Mouse (Mus musculus) hematopoietic stem cell, adult 5-6 weeks (primary cell): ENCODE data around the gene Kdm4b. TPM values are rescaled to one million over a fixed set of nuclear protein-coding genes. Genes with fewer than 3 reads are reported as not detected.

Source experiments
- ATAC-seq, 2 experiments: fragments of 125-278 bp in 1 of 2; replicated peaks in 1 of 2; 2 replicates each; pipeline ENCODE4 v1.8.0; 2016 to 2017; ENCODE audit warnings: inconsistent platforms in 2 of 2, mild to moderate bottlenecking in 2 of 2, moderate number of reproducible peaks in 2 of 2, low read depth in 1 of 2, moderate TSS enrichment in 1 of 2; ENCODE audit not compliant: low FRiP score in 2 of 2, poor library complexity in 2 of 2, severe bottlenecking in 2 of 2, insufficient read depth in 1 of 2, low TSS enrichment in 1 of 2
- total RNA-seq: library from RNA; stranded (forward); fragments of 172-1452, 232-1000 nt; gene quantifications from 2 replicates; pipeline ENCODE4 v1.2.3, GENCODE M21; 2017

The Kdm4b gene
- total RNA-seq, 1 experiment from 2014 or later, result 13.6 TPM

DNA sequence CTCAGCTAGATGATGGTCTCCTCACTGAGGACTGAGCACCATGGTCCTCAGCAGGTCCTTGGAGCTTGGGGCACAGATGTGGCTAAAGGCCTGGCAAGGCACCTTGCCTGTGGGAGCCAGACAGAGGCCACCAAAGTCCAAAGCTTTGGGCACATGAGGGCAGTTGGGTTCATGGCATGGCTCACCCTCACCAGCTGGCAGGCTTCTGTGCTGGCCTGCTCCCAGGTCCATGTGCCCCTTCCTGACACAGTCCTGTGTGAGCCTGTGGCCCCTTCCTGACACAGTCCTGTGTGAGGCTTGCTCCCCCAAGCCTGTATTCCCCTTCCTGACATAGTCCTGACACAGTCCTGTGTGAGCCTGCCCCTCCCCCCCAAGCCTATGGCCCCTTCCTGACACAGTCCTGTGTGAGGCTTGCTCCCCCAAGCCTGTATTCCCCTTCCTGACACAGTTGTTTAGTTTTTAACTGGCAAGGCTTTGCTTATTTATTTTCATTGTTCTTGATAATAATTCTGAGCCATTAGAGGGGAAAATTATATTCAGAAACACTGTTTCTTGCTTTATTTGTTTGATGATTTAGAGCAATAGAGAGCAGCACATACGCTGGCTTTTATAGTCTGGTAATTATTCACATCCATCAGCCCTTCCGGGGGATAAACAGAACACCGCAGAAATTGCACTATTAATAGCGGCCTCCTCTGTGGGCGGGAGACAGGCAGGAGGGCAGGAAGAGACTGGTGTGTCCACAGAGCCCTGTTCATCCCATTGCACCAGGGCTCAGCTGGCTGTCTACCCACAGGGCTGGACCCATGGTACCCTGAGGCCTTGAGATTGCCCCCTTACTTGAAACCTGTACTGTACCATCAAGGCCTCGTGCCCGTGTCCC, 40.2 kb downstream of the Kdm4b start:
- ATAC-seq, result peak; percentile 30 to 72; a peak in 3 of 4 replicates

DNA sequence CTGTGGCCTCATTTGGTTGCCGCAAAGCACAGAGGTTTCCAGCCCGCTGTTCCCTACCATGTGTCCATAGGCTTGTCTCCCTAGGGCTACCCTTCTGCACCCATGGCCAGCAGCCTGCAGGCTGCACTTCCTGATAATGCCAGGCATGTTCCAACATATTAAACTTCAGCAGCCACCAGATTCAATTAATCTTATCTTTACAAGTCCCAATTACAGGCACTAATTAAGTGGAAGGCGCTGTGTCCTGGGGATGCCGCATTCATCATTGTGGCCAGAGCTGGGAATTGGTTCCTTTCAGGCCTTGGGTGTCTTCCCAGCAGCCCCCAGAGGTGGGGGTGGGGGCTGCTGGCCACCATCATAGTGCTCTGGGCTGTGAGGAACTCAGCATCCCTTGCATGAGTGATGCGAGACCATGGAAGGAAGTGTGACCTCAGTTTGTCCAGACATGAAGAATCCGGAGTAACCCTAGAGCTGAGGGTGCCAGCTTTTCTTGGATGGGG, 42.5 kb downstream of the Kdm4b start:
- no peak for ATAC-seq

DNA sequence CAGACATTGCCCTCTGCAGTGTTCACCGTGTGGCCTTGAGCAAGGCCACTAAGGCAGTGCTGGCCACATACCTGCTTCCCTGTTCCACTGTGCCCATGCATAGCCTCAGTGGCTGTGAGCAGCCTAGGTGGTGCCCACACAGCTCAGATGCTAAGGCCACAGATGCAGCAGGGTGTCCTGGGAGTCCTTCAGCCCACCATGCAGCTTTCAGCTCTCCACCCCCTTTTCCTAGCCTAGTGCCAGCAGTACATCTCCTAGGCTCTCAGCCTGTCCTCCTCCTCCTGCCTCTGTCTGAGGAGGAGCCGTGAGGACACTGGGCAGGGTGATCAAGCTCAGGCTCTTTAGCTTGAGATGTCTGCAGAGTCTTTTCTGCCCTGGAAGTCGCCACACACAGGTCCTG, 44.2 kb downstream of the Kdm4b start:
- no peak for ATAC-seq

DNA sequence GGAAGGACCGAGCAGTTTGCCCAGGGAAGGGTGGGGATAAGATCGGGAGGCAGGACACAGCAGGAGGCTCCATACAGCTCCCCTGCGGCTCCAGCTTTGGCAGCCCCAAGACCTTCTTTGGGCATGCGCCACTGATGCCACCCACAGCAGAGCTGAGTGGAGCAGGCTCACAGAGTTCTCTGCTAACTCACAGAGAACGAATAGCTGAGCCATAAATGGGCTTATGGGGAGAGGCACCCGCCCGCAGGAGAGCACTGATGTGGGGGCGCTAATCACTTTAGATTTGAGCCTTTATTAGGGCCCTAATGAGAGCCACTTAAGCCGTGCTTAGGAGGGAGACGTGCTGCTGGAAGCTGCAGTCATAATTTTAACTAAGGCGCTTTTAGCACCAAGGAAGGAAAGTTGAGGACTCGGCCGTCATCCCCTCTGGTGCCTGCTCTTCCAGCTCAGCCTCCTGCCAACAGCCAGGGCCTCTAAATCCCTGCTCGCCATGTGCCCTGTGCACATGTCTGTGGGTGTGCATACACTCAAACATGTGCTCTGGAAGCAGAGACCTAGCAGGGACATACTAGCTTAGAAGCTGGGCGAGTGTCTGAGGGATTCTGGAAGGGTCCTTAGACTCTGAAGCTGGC, 45.3 kb downstream of the Kdm4b start:
- ATAC-seq, result no peak

DNA sequence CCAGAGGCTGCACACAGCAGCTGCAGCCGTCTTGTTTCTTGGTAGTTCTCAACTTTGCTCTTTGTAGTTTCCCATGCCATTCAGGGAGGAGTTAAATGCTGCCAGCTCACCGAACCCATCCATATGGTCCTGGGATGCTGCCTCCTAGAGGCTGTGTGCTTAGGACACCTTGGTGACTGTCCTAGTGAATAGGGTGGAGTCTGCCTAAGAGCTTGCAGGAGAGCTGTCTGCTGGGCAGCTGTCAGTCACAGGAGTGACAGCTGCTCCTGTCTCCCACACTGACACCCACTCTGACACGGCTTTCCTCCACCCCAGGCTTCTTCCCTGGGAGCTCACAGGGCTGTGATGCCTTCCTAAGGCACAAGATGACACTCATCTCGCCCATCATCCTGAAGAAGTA, 46.2 kb downstream of the Kdm4b start:
- ATAC-seq, result no peak

DNA sequence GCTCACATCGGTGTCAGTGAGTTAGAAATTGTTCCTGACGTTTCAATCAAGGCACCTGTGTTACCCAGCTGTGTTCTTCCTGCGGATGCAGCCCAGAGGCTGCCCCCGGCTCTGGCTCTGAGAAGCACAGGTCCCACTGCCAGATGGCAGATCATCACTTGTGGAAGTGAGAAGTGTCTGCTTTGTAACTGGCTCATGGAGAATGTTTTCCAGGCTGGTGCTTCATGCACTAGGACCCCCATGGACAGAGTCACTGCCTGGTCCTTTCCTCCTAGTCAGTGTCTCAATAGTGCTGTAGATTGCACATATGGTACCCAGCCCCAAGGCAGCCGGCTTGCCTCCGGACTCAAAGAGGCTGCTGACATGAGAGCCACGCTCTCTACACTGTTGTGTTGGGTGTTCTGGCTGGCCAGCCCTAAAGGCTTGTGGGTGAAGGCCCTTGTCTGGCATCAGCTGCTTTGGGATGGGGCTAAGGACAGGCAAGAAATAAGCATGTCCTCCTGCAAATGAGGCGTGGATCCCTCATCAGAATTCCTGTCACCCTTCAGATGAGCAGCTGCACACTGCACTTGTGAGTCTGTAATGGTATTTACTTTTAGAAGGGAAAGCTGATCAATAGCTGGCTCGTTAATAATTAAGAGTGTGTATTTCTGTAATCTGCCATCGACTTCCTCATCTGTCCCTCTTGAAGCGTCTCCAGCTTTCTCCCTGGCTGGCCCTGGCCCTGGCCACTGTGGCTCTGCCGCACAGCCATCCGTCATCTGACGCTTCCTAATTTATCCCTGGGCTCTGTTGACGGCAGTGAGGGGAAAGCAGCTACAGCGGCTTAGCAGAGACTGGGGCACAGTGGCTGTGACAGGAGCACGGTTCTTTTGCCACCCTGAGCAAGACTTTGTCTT, 47.5 kb downstream of the Kdm4b start:
- ATAC-seq, result no peak

DNA sequence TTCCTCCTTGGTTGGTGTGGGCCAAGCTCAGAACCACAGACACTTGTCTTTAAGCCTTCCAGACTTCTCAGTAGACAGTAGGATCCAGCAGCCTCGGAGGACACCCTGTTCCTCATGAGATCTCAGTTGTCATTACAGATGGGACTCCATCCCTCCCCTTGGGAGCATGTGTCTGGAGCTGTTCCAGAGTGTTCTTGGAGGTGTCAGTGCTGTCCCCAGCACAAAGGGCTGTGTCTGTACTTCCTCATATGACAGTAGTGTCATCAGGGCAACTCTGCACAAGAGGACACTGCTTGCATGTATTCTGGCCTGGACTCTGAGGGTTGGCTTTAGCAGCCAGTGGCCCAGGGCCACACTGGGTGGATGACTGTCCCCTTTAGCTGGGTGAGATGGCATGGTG, 49.0 kb downstream of the Kdm4b start:
- ATAC-seq, result no peak

DNA sequence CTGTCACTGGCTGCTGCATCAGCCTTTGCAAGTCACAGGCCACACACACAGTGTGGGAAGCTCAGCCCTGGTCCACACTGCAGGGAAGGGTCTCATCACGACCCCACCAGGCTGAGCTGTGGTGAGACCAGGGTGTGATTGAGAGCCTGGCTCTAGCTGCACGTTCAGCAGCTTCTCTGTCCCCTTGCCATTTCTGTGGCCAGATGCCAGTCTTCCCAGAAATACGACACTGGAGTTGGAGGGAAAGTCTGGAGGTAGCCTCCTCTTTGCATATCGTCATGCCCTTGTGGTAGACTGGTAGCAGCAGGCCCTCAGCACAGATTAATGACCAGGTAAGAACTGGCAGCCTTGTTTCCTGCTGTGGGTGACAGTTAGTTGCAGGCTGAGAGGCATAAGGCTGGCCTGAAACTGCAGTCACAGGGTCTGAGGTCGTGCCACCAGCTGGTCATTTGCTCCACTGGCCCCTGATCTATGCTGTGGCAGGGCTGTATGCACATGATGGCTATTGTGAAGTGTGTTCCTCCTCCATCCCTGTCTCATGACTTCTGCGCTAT, 53.5 kb downstream of the Kdm4b start:
- no peak for ATAC-seq

DNA sequence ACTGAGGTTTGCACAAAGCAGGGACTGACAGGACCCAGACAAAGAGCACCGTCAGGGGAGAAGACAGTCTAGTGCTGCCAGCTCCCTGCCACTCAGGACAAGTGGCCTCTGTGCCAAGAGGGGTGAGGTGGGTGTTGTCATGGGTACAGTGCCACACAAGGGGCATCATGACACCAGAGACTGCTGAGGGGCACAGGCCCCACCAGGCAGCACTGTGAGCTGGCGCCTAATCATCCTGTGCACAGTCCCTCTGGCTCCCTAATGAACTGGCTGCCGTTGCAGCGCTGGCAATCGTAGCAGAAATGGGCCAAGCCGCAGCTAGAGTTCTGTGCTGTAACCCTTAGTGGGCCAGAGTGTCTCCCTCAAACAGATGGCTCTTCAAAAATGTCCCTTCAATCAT, 54.4 kb downstream of the Kdm4b start:
- no peak for ATAC-seq

DNA sequence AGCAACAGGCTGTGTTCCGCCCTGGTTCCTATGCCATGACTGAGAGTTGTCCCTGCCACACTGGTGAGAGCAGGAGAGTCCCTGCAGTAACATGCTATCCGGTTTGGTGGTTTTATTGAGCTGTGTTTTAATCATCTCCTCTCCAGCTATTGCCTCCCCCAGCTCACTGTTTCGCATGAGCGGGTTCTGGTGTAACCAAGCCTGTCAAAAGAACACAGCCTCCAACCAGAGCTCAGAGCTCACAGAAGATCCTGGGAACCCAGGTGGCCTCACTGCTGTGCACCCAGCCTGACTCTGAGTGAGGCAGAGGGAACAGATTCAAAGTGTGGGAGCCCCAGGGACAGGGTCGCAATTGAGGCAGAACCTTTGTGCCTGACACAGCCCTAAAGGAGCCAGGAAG, 55.3 kb downstream of the Kdm4b start:
- ATAC-seq, result no peak

DNA sequence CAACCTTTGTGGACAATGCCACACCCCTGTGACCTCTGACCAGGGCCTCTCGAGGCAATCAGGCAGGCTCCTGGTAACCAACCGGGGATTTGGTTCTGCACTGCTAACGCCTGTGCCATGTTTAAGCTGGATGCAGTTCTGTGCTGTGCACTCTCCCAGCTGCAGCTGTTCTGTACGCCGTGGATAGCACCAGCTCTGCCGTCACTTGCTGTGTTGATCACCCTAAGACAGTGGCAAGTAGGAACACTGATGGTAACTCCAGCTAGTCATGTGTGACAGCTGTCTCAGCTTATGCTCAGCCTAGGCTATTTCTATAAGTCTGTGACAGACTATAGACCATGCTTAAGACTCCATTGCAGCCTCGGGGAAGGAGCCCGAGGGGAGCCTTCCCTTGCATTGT, 57.1 kb downstream of the Kdm4b start:
- ATAC-seq, result no peak

DNA sequence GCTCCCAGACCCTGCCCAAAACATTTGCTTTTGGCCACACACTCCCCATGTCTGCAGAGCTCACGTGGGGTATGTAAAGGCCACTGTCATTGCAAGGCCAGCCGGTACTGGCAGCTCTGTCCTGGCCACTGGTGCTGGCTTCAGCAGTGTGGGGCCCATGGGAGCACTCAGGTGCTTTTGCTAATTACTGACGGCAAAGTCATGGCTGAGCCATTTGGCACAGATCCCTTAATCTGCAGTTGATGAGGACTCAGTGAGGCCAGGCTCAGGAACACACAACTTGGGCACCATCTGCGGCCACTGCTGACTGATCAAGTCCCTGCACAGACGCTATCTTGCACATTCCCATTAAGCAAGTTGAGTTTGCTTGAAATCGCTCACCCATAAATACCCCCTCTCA, 59.0 kb downstream of the Kdm4b start:
- ATAC-seq, result no peak

DNA sequence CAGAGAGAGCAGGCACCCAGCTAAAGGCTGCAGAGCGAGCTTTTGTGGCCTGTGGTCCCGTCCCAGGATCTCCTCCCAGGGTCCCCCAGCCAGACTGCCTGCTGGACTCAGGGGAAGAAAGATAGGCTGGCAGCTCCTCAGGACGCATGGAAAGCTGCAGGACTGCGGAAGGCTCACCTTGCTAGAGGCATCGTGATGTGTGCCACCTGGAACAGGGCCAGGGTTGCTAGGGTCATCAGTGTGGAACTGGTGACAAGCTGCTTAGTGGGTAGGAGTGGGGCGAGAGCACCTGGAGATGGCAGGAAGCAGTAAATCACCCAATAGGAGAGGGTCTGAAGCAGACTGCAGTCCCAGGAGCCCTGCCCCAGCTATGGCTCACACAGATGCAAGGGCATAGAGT, 61.8 kb downstream of the Kdm4b start:
- no peak for ATAC-seq

DNA sequence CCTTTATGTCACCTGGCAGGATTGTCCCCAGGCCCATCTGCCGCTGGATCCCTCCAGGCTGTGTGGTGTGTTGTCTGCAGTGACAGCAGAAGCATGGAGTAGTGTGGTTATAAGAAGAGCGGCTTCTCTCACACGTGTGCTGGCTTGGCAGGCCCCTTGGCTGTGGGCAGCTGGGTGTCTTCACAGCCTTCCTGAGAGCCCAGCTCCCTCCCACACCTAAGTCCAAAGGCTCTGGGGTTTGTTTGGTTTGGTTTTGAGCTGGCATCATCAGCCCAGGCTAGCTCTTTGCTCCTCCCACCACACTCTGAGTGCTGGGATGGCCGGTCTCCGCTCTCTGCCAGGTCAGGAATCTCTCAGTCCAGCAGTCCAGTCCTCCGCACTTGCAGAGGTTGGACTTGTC, 67.4 kb downstream of the Kdm4b start:
- ATAC-seq, result no peak

DNA sequence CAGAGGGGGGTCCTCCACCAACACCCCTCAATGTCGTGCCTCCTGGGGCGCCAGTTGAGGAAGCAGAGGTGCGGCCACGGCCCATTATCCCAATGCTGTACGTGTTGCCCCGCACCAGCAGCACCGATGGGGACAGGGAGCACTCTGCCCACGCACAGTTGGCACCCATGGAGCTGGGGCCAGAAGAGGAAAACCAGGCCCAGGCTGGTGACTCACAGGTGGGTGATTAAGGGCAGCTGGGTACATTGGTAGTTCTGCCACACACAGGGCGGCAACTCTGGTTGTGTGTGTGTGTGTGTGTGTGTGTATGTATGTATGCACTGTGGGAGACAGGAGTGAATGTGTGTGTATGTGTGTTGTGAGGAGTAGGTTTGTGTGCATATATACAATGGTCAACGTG, 68.0 kb downstream of the Kdm4b start:
- ATAC-seq, result no peak

DNA sequence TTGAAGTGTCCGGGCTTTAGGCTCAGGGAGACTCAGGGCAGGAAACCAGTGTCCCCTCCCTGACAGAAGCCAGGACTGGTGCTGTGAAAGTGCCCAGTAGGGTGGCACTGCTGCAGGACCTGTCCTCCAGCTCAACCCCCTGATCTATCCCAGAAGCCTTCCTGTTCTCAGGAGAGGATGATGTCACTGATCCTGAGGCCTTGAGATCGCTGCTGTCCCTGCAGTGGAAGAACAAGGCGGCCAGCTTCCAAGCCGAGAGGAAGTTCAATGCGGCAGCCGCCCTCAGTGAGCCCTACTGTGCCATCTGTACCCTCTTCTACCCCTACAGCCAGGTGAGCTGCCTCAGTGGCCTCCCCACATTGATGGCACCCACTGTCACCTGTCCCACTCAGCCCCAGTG, 70.2 kb downstream of the Kdm4b start:
- no peak for ATAC-seq

DNA sequence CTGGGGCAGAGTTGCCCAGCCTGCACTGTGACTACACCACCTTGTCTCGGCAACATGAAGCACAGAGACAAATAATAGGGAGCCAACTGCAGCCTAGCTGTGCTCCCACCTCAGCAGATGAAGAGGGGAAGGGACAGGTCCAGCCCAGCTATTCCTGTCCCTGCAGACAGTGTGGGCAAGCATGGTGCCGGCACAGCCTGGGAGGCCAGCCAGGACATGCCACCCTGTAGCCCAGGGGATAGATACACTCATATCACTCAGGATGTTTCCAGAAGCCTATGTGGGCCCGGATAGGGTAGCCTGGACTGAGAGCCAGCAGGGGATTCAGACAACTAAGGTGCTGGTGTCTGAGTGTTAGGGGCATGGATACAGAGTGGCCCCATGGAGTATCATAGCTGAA, 74.4 kb downstream of the Kdm4b start:
- ATAC-seq, result no peak
